Mouse (Mus musculus): ENCODE data around the gene Cfap97d1. TPM values are rescaled to one million over a fixed set of nuclear protein-coding genes. Genes with fewer than 3 reads are reported as not detected.

The Cfap97d1 gene
- total RNA-seq (2023) = not detected in 4 replicates

DNA sequence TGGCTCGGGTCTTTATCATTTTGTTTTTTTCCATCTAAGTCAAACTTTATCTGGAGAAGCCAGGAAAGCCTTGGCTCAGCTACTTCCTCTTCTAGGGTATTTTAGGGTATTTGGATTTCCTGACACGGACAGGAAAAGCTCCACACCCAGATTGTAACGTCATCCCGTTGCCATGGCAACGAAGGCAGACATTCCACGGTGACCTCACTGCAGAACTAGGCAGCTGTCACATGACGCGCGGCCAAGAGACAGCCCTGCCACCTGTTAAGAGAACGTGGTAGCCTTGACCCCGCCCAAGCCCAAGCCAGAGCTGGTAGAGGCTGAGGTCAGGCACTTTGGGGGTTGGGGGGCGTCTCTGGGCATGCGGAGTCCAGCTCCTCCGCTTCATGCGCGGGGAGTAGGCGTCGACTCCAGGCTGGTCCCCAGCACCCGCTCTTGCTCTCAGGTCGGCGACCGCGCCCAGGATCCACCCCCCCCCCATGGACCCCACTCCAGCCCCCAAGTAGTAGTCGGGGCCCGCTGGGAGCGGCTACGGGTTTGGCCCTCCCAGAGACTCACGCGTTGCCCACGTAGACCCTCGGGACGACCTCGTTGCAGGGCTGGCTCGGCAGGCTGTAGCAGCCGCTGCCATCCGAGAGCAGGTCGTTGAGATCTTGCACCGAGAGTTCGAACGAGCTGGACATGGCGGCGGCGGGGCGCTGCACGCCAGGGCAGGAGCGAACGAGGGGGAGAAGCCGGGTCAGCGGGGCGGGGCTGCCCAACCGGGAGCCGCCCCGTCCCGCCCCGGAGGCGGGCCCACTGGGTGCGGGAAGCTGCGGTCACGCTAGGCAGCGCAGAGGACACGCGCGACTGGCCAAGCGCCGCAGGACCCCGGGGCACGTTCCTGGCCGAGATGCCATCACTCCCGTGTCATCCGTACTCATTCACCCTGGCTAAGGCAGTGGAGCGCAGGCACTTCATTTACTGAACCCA is at the start of gene Cfap97d1:
Cfap97d1 (plus strand) TSS at position 226 of the 972 bp plus-strand sequence.

DNA sequence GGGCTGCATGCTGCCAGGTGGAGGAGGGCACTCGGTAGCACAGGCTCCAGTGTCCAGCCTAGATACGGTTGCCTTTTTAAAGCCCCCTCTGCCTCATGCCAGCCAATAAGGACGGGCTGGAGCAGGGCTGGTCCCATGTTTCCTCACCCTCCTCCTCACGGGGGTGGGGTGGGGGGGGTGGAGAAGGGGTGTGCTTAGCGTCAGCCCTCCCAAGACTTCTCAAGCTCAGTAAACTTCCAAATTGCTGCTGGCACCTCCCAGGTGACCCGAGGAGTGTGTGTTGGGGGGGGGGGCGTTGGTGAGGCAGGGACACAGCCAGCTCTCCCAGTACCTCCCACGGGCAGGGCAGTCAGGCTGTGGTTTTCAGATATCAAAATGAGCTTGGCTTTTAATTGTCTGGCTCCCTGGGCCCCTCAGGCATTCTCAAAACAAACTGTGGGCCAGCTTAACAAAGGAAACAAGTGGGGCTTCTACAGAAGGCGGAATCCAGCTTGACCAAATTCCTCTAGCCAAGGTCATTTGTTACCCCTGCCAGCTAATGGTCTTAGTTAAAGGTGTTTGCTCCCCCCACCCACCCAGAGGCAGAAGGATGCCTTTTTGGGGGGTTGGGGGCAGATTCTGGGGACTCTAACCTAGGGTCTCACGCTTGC is 17.0 kb upstream of the Cfap97d1 start, which contains the start of gene Sost:
Sost (minus strand) TSS at position 51 of the 650 bp plus-strand sequence.

GRCm38 (mm10) chr11:101986913-101987312 is 2.8 kb downstream of the Cfap97d1 start, which contains the start of gene Dusp3:
Dusp3 (minus strand) TSS chr11:101987013.

GRCm38 (mm10) chr11:102028087-102028816 is 44.2 kb downstream of the Cfap97d1 start, which contains the start of gene Mpp3:
Mpp3 (minus strand) TSS chr11:102028461.

GRCm38 (mm10) chr11:102041350-102041949 is 57.4 kb downstream of the Cfap97d1 start, which contains the start of gene Cd300lg:
Cd300lg (plus strand) TSS chr11:102041509.

Other genes with a start within 250 kb of the Cfap97d1 start
- gene Etv4, start 198.9 kb upstream of the Cfap97d1 start, total RNA-seq (2023) = not detected in 4 replicates
- 0.43 to 0.72 TPM (median 0.60 TPM) in 4 replicates for gene Meox1, start 89.9 kb upstream of the Cfap97d1 start, total RNA-seq (2023)
- not detected in 4 replicates for gene Sost, start 17.3 kb upstream of the Cfap97d1 start, total RNA-seq (2023)
- 29.5 to 31.8 TPM (median 30.8 TPM) in 4 replicates for gene Dusp3, start 2.7 kb downstream of the Cfap97d1 start, total RNA-seq (2023)
- not detected in 4 replicates for gene Mpp3, start 44.2 kb downstream of the Cfap97d1 start, total RNA-seq (2023)
- gene Cd300lg, start 57.2 kb downstream of the Cfap97d1 start, total RNA-seq (2023) = 0.33 TPM in 1 of 4 replicates, not detected in the others
- gene Mpp2, start 104.2 kb downstream of the Cfap97d1 start, total RNA-seq (2023) = not detected in 4 replicates
- not detected in 4 replicates for gene Ppy, start 117.0 kb downstream of the Cfap97d1 start, total RNA-seq (2023)
- not detected in 4 replicates for gene Pyy, start 123.6 kb downstream of the Cfap97d1 start, total RNA-seq (2023)
- gene Nags, start 161.2 kb downstream of the Cfap97d1 start, total RNA-seq (2023) = not detected in 4 replicates
- 6.5 to 9.5 TPM (median 6.8 TPM) in 4 replicates for gene Tmem101, start 172.1 kb downstream of the Cfap97d1 start, total RNA-seq (2023)
- gene Lsm12, start 201.0 kb downstream of the Cfap97d1 start, total RNA-seq (2023) = 55.4 to 61.7 TPM (median 58.0 TPM) in 4 replicates
- 46.3 to 53.9 TPM (median 49.4 TPM) in 4 replicates for gene G6pc3, start 205.3 kb downstream of the Cfap97d1 start, total RNA-seq (2023)
- gene Hdac5, start 245.9 kb downstream of the Cfap97d1 start, total RNA-seq (2023) = 128 to 150 TPM (median 136 TPM) in 4 replicates

Data from B cell, adult 62 days (primary cell).